Mouse (Mus musculus) forebrain, embryonic 12.5 days (tissue): ENCODE measurements around the gene Chpf2. TPM values are rescaled to one million over a fixed set of nuclear protein-coding genes. Genes with fewer than 3 reads are reported as not detected.
"Not testable (repeated sequence)": the region's sequence is repeated elsewhere in the genome, so short reads cannot be mapped to it uniquely, and the experiment has no call there.

Experiments
- ATAC-seq: fragments of 200-750 bp; cut with Nextera tagmentation; 2 replicates; pipeline ENCODE4 v1.8.0; 2017; ENCODE audit warnings: moderate TSS enrichment; ENCODE audit not compliant: low FRiP score
- H3K27ac ChIP-seq: fragments of 300-500 bp; sonication (generic); 2 replicates; pipeline ENCODE4 v1.5.1; 2016; ENCODE audit warnings: mild to moderate bottlenecking
- H3K27me3 ChIP-seq: fragments of 300-500 bp; sonication (generic); 2 replicates; pipeline ENCODE4 v1.6.1; 2016; ENCODE audit warnings: mild to moderate bottlenecking
- H3K36me3 ChIP-seq: fragments of 300-500 bp; sonication (generic); replicated peaks from 2 replicates; pipeline ENCODE4 v1.6.1; 2016; ENCODE audit warnings: mild to moderate bottlenecking
- H3K4me1 ChIP-seq: fragments of 300-500 bp; sonication (generic); 2 replicates; pipeline ENCODE4 v1.6.1; 2016
- H3K4me2 ChIP-seq: fragments of 300-500 bp; sonication (generic); 2 replicates; pipeline ENCODE4 v1.6.1; 2016; ENCODE audit warnings: mild to moderate bottlenecking, moderate library complexity
- H3K4me3 ChIP-seq: fragments of 300-500 bp; sonication (generic); replicated peaks from 2 replicates; pipeline ENCODE4 v1.5.1; 2016; ENCODE audit warnings: mild to moderate bottlenecking
- H3K9ac ChIP-seq: fragments of 300-500 bp; sonication (generic); 2 replicates; pipeline ENCODE4 v1.6.1; 2016; ENCODE audit warnings: mild to moderate bottlenecking
- H3K9me3 ChIP-seq: fragments of 300-500 bp; sonication (generic); 2 replicates; pipeline ENCODE4 v1.6.1; 2016
- WGBS: fragments of 180-500 bp; shearing (Covaris S2); methylation state at CpG from one replicate; pipeline ENCODE4 v1.1.7; 2016; 5-methylcytosine and 5-hydroxymethylcytosine counted together
- polyA plus RNA-seq: library from polyadenylated mRNA; unstranded; fragments of >200 nt; fragmentation: Nextera tagmentation; extraction: Ambion mirVana; gene quantifications from 2 replicates; pipeline ENCODE4 v1.2.1, GENCODE M21; 2016

The Chpf2 gene
- polyA plus RNA-seq: 18.7 and 18.8 TPM in 2 replicates

GRCm38 (mm10) chr5:24586547-24587199 is at the start of gene Chpf2:
TSS of gene Chpf2 (plus strand) at chr5:24586741.
- WGBS: 1% methylated on average over 43 of the region's 43 CpGs
- peak within 1 kb of the TSS; percentile 86 for H3K9ac ChIP-seq
- peak within 1 kb of the TSS; percentile 81 for H3K27ac ChIP-seq
- H3K9me3 ChIP-seq: no peaks in the 10 kb centered on the region
- H3K4me3 ChIP-seq: peak within 1 kb of the TSS; percentile 85
- H3K4me1 ChIP-seq: peaks cover 35% of the 10 kb centered on the region
- peaks cover 38% of the 10 kb centered on the region for H3K36me3 ChIP-seq
- H3K4me2 ChIP-seq: peak within 1 kb of the TSS; percentile 82
- H3K27me3 ChIP-seq: peaks cover 4% of the 10 kb centered on the region; the same call in 1 of the 2 replicates
- ATAC-seq: peak; percentile 92

- Histone ChIP-seq H3K36me3 (no peaks in the 10 kb centered on the region), H3K4me1 (peaks cover 10% of the 10 kb centered on the region; the same call in 1 of the 2 replicates), H3K9me3 (no peaks in the 10 kb centered on the region), H3K27me3 (peaks cover 23% of the 10 kb centered on the region), H3K4me2 (no peak overlapping the region), H3K4me3 (no peak overlapping the region), H3K27ac (no peak overlapping the region), H3K9ac (no peak overlapping the region)
- no peak for ATAC-seq
- WGBS: 68% methylated on average over 16 of the region's 16 CpGs
Observed at GRCm38 (mm10) chr5:24537618-24538017, 48.9 kb upstream of the Chpf2 start.

GRCm38 (mm10) chr5:24539571-24540296 is 46.8 kb upstream of the Chpf2 start:
- H3K36me3 ChIP-seq: no peaks in the 10 kb centered on the region
- no peak for ATAC-seq
- H3K4me1 ChIP-seq: peaks cover 10% of the 10 kb centered on the region; the same call in 1 of the 2 replicates
- no peak overlapping the region for H3K9ac ChIP-seq
- H3K27me3 ChIP-seq: peaks cover 7% of the 10 kb centered on the region; the same call in 1 of the 2 replicates
- H3K9me3 ChIP-seq: no peaks in the 10 kb centered on the region
- H3K27ac ChIP-seq: no peak overlapping the region
- 79% methylated on average over 22 of the region's 22 CpGs for WGBS
- H3K4me3 ChIP-seq: no peak overlapping the region
- no peak overlapping the region for H3K4me2 ChIP-seq

- Histone ChIP-seq H3K4me1 (peaks cover 10% of the 10 kb centered on the region; the same call in 1 of the 2 replicates), H3K27ac (no peak within 1 kb of the TSS), H3K4me2 (no peak within 1 kb of the TSS), H3K36me3 (no peaks in the 10 kb centered on the region), H3K9me3 (no peaks in the 10 kb centered on the region), H3K9ac (no peak within 1 kb of the TSS), H3K4me3 (no peak within 1 kb of the TSS), H3K27me3 (0 out of 2 replicates have a peak, but pooled peaks cover 4% of the 10 kb centered on the region)
- 55% methylated on average over 14 of the region's 14 CpGs for WGBS
- no peak for ATAC-seq
Observed at GRCm38 (mm10) chr5:24540387-24541143, 46.0 kb upstream of the Chpf2 start, which contains the start of gene Asb10. TSS of gene Asb10 (minus strand) at chr5:24540978.

GRCm38 (mm10) chr5:24541144-24541569 is 45.4 kb upstream of the Chpf2 start:
- Histone ChIP-seq H3K4me3 (no peak overlapping the region), H3K36me3 (no peaks in the 10 kb centered on the region), H3K27ac (no peak overlapping the region), H3K9ac (no peak overlapping the region), H3K27me3 (0 out of 2 replicates have a peak, but pooled peaks cover 4% of the 10 kb centered on the region), H3K4me2 (no peak overlapping the region), H3K9me3 (no peaks in the 10 kb centered on the region), H3K4me1 (peaks cover 10% of the 10 kb centered on the region; the same call in 1 of the 2 replicates)
- no peak for ATAC-seq
- 49% methylated on average over 6 of the region's 6 CpGs for WGBS

- 0 out of 2 replicates have a peak, but pooled peaks cover 4% of the 10 kb centered on the region for H3K27me3 ChIP-seq
- H3K36me3 ChIP-seq: no peaks in the 10 kb centered on the region
- H3K27ac ChIP-seq: no peak overlapping the region
- peaks cover 7% of the 10 kb centered on the region; the same call in 1 of the 2 replicates for H3K4me1 ChIP-seq
- no peak overlapping the region for H3K9ac ChIP-seq
- no peak overlapping the region for H3K4me2 ChIP-seq
- H3K9me3 ChIP-seq: no peaks in the 10 kb centered on the region
- 80% methylated on average over 7 of the region's 7 CpGs for WGBS
- no peak for ATAC-seq
- H3K4me3 ChIP-seq: no peak overlapping the region
Observed at GRCm38 (mm10) chr5:24542643-24543042, 43.9 kb upstream of the Chpf2 start.

- H3K27ac ChIP-seq: peak overlapping the region; percentile 63
- ATAC-seq: peak; percentile 86
- peaks cover 6% of the 10 kb centered on the region; the same call in 1 of the 2 replicates for H3K27me3 ChIP-seq
- 30% methylated on average over 26 of the region's 26 CpGs for WGBS
- peak overlapping the region; percentile 46 for H3K4me2 ChIP-seq
- peak overlapping the region; percentile 4; the same call in 1 of the 2 replicates for H3K4me3 ChIP-seq
- H3K9ac ChIP-seq: 0 out of 2 replicates have a peak overlapping the region, but pooled peaks have one; percentile 5
- H3K9me3 ChIP-seq: no peaks in the 10 kb centered on the region
- H3K36me3 ChIP-seq: no peaks in the 10 kb centered on the region
- H3K4me1 ChIP-seq: peaks cover 18% of the 10 kb centered on the region
Observed at GRCm38 (mm10) chr5:24550598-24551316, 35.8 kb upstream of the Chpf2 start.

GRCm38 (mm10) chr5:24551317-24551688 is 35.2 kb upstream of the Chpf2 start:
- Histone ChIP-seq H3K4me2 (peak overlapping the region; percentile 46), H3K36me3 (no peaks in the 10 kb centered on the region), H3K4me1 (peaks cover 18% of the 10 kb centered on the region), H3K27me3 (peaks cover 6% of the 10 kb centered on the region; the same call in 1 of the 2 replicates), H3K27ac (peak overlapping the region; percentile 63), H3K4me3 (0 out of 2 replicates have a peak overlapping the region, but pooled peaks have one; percentile 4), H3K9ac (0 out of 2 replicates have a peak overlapping the region, but pooled peaks have one; percentile 5), H3K9me3 (no peaks in the 10 kb centered on the region)
- 37% methylated on average over 2 of the region's 2 CpGs for WGBS
- ATAC-seq: no peak

- no peak overlapping the region for H3K4me2 ChIP-seq
- H3K27me3 ChIP-seq: peaks cover 6% of the 10 kb centered on the region; the same call in 1 of the 2 replicates
- H3K9ac ChIP-seq: no peak overlapping the region
- WGBS: 74% methylated on average over 5 of the region's 5 CpGs
- H3K36me3 ChIP-seq: no peaks in the 10 kb centered on the region
- no peaks in the 10 kb centered on the region for H3K9me3 ChIP-seq
- H3K4me1 ChIP-seq: peaks cover 18% of the 10 kb centered on the region
- H3K4me3 ChIP-seq: no peak overlapping the region
- no peak overlapping the region for H3K27ac ChIP-seq
- ATAC-seq: no peak
Observed at GRCm38 (mm10) chr5:24553621-24554244, 32.8 kb upstream of the Chpf2 start.

- peaks cover 16% of the 10 kb centered on the region for H3K4me1 ChIP-seq
- H3K9me3 ChIP-seq, ATAC-seq, H3K27ac ChIP-seq, H3K9ac ChIP-seq, H3K36me3 ChIP-seq, H3K27me3 ChIP-seq, H3K4me3 ChIP-seq, H3K4me2 ChIP-seq: not testable (repeated sequence)
- WGBS: 92% methylated on average over 7 of the region's 7 CpGs
Observed at GRCm38 (mm10) chr5:24555335-24555734, 31.2 kb upstream of the Chpf2 start.

- peaks cover 2% of the 10 kb centered on the region; the same call in 1 of the 2 replicates for H3K4me1 ChIP-seq
- no peak for ATAC-seq
- no peak within 1 kb of the TSS for H3K4me2 ChIP-seq
- no peaks in the 10 kb centered on the region for H3K9me3 ChIP-seq
- H3K27me3 ChIP-seq: no peaks in the 10 kb centered on the region
- H3K9ac ChIP-seq: no peak within 1 kb of the TSS
- no peaks in the 10 kb centered on the region for H3K36me3 ChIP-seq
- 76% methylated on average over 2 of the region's 2 CpGs for WGBS
- no peak within 1 kb of the TSS for H3K4me3 ChIP-seq
- no peak within 1 kb of the TSS for H3K27ac ChIP-seq
Observed at GRCm38 (mm10) chr5:24556709-24557108, 29.8 kb upstream of the Chpf2 start, which contains the start of gene 4931409K22Rik. TSS of gene 4931409K22Rik (minus strand) at chr5:24556809.
